Mouse (Mus musculus) intestine, postnatal 0 days (tissue): ENCODE measurements around the gene Myo16. TPM values are rescaled to one million over a fixed set of nuclear protein-coding genes. Genes with fewer than 3 reads are reported as not detected.

ENCODE experiments used
- ATAC-seq: fragments of 200-750 bp; cut with Nextera tagmentation; 2 replicates; pipeline ENCODE4 v1.8.0; 2017; ENCODE audit warnings: mild to moderate bottlenecking, moderate TSS enrichment, moderate library complexity
- H3K27ac ChIP-seq: fragments of 300-500 bp; sonication (generic); 2 replicates; pipeline ENCODE4 v1.5.1; 2014; ENCODE audit warnings: mild to moderate bottlenecking, low read depth, low read length, moderate library complexity
- H3K27me3 ChIP-seq: fragments of 300-500 bp; sonication (generic); replicated peaks from 2 replicates; pipeline ENCODE4 v1.6.1; 2014; ENCODE audit warnings: low read length, mixed read lengths; ENCODE audit not compliant: control insufficient read depth, insufficient read depth
- H3K36me3 ChIP-seq: fragments of 300-500 bp; sonication (generic); 2 replicates; pipeline ENCODE4 v1.6.1; 2014; ENCODE audit warnings: mild to moderate bottlenecking, moderate library complexity; ENCODE audit not compliant: control insufficient read depth, insufficient read depth
- H3K4me1 ChIP-seq: fragments of 300-500 bp; sonication (generic); replicated peaks from 2 replicates; pipeline ENCODE4 v1.6.1; 2014; ENCODE audit warnings: antibody characterized with exemption, low read length, mixed read lengths; ENCODE audit not compliant: control insufficient read depth, insufficient read depth
- H3K4me2 ChIP-seq: fragments of 300-500 bp; sonication (generic); replicated peaks from 2 replicates; pipeline ENCODE4 v1.6.1; 2014; ENCODE audit warnings: low read depth, mild to moderate bottlenecking, moderate library complexity
- H3K4me3 ChIP-seq: fragments of 300-500 bp; sonication (generic); 2 replicates; pipeline ENCODE4 v1.5.1; 2014; ENCODE audit warnings: low read depth, low read length
- H3K9ac ChIP-seq: fragments of 300-500 bp; sonication (generic); 2 replicates; pipeline ENCODE4 v1.6.1; 2014; ENCODE audit warnings: mild to moderate bottlenecking, low read depth, low read length
- H3K9me3 ChIP-seq: fragments of 300-500 bp; sonication (generic); 2 replicates; pipeline ENCODE4 v1.6.1; 2016; ENCODE audit warnings: mixed run types; ENCODE audit not compliant: control insufficient read depth
- CTCF ChIP-seq: sonication (generic); IDR thresholded peaks from 2 replicates; pipeline ENCODE4 v1.5.1; 2016; ENCODE audit warnings: low read depth, mild to moderate bottlenecking, control low read depth, antibody characterized with exemption, moderate library complexity
- WGBS: fragments of 180-500 bp; shearing (Covaris S2); extraction: QIAGEN DNeasy Blood & Tissue Kit; methylation state at CpG from one replicate; pipeline ENCODE4 v1.1.7; 2014; 5-methylcytosine and 5-hydroxymethylcytosine counted together
- polyA plus RNA-seq: library from polyadenylated mRNA; unstranded; fragments of >200 nt; fragmentation: Nextera tagmentation; extraction: Ambion mirVana; gene quantifications from 2 replicates; pipeline ENCODE4 v1.2.1, GENCODE M21; 2015

Gene Myo16
- polyA plus RNA-seq, 1 experiment from 2014 or later = not detected

GRCm38 (mm10) chr8:10489738-10490419, 336.2 kb downstream of the Myo16 start:
- no peaks in the 10 kb centered on the region for H3K9me3 ChIP-seq
- no peaks in the 10 kb centered on the region for H3K4me1 ChIP-seq
- H3K4me2 ChIP-seq = no peak overlapping the region
- ATAC-seq = no peak
- H3K27me3 ChIP-seq = no peaks in the 10 kb centered on the region
- 80% methylated on average over 10 of the region's 10 CpGs for WGBS
- H3K4me3 ChIP-seq = no peak overlapping the region
- no peak overlapping the region for H3K9ac ChIP-seq
- no peak overlapping the region for H3K27ac ChIP-seq
- TF ChIP-seq CTCF = no peak
- H3K36me3 ChIP-seq = no peaks in the 10 kb centered on the region

GRCm38 (mm10) chr8:10490420-10490784, 336.7 kb downstream of the Myo16 start:
- H3K9me3 ChIP-seq = no peaks in the 10 kb centered on the region
- H3K4me1 ChIP-seq = no peaks in the 10 kb centered on the region
- no peaks in the 10 kb centered on the region for H3K36me3 ChIP-seq
- H3K9ac ChIP-seq = no peak overlapping the region
- H3K4me2 ChIP-seq = no peak overlapping the region
- no peak overlapping the region for H3K27ac ChIP-seq
- WGBS = 85% methylated on average over 2 of the region's 2 CpGs
- H3K27me3 ChIP-seq = no peaks in the 10 kb centered on the region
- TF ChIP-seq CTCF = no peak
- H3K4me3 ChIP-seq = no peak overlapping the region
- ATAC-seq = no peak

DNA sequence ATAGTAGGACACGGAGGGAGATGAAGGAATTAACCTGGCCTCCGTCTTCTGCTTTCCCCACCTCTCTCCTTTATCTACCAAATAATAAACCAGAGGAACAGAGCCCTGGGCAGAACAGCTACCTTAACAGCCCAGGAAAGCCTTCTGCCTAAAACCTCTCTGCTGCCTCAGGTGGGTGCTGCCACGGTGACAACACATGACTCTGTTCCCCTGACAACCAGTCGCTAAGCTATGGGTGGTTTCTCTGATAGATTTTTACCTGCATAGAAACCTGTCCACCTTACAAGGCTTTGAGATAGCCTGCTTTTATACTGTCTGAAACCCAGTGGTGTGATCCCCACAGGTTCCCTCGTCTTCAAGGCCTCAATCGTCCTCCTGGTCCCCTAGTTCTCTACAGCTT, 337.2 kb downstream of the Myo16 start:
- H3K36me3 ChIP-seq = no peaks in the 10 kb centered on the region
- H3K27me3 ChIP-seq = no peaks in the 10 kb centered on the region
- H3K4me3 ChIP-seq = no peak overlapping the region
- H3K9me3 ChIP-seq = no peaks in the 10 kb centered on the region
- no peak overlapping the region for H3K9ac ChIP-seq
- no peak overlapping the region for H3K4me2 ChIP-seq
- no peaks in the 10 kb centered on the region for H3K4me1 ChIP-seq
- no peak for TF ChIP-seq CTCF
- WGBS = 54% methylated on average over 6 of the region's 6 CpGs
- no peak overlapping the region for H3K27ac ChIP-seq
- no peak for ATAC-seq

- no peaks in the 10 kb centered on the region for H3K36me3 ChIP-seq
- H3K9ac ChIP-seq = no peak overlapping the region
- no peaks in the 10 kb centered on the region for H3K27me3 ChIP-seq
- no peak for TF ChIP-seq CTCF
- no peak overlapping the region for H3K27ac ChIP-seq
- H3K4me3 ChIP-seq = no peak overlapping the region
- H3K4me2 ChIP-seq = no peak overlapping the region
- H3K9me3 ChIP-seq = no peaks in the 10 kb centered on the region
- ATAC-seq = no peak
- H3K4me1 ChIP-seq = no peaks in the 10 kb centered on the region
- 25% methylated on average over 8 of the region's 8 CpGs for WGBS
Measured at GRCm38 (mm10) chr8:10499846-10500245, 346.1 kb downstream of the Myo16 start.

- no peak for ATAC-seq
- WGBS = 85% methylated on average over 6 of the region's 6 CpGs
Measured at GRCm38 (mm10) chr8:10500465-10500864, 346.8 kb downstream of the Myo16 start.

DNA sequence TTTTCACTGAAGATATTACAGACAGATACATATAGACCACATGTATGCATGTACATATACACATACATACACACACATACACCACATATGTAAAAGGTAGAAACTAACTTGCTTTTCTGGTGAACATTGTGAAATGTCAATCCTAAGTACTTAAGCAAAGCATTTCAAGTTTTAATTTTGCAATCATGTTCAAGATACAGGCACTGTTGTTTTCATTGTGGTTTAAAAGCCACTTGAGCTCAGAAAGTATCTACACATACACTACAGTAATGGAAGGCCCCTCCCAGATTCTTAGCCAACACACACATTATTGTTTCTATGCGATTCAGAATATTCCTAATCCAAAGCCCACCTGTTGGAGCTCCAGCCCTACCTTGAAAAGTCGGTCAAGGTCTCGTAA, 348.0 kb downstream of the Myo16 start:
- Histone ChIP-seq H3K4me3 (no peak overlapping the region), H3K27me3 (no peaks in the 10 kb centered on the region), H3K9ac (no peak overlapping the region), H3K4me2 (no peak overlapping the region), H3K36me3 (no peaks in the 10 kb centered on the region), H3K4me1 (no peaks in the 10 kb centered on the region), H3K9me3 (no peaks in the 10 kb centered on the region), H3K27ac (no peak overlapping the region)
- WGBS = 91% methylated on average over 3 of the region's 3 CpGs
- no peak for TF ChIP-seq CTCF
- ATAC-seq = no peak

More at GRCm38 (mm10) chr8:10500465-10500864, 346.8 kb downstream of the Myo16 start:
- Histone ChIP-seq H3K4me3 (no peak overlapping the region), H3K27me3 (no peaks in the 10 kb centered on the region), H3K9ac (no peak overlapping the region), H3K4me1 (no peaks in the 10 kb centered on the region), H3K4me2 (no peak overlapping the region), H3K36me3 (no peaks in the 10 kb centered on the region), H3K27ac (no peak overlapping the region), H3K9me3 (no peaks in the 10 kb centered on the region)
- no peak for TF ChIP-seq CTCF
